Mouse (Mus musculus) hindbrain, embryonic 11.5 days (tissue): Measurements from ENCODE around the gene Zfp592. TPM values are rescaled to one million over a fixed set of nuclear protein-coding genes. Genes with fewer than 3 reads are reported as not detected.

ENCODE experiments used
- ATAC-seq: fragments of 200-750 bp; cut with Nextera tagmentation; 2 replicates; pipeline ENCODE4 v1.8.0; 2017; ENCODE audit warnings: mild to moderate bottlenecking, moderate TSS enrichment, moderate library complexity; ENCODE audit not compliant: low FRiP score
- DNase-seq: peaks from one replicate; pipeline ENCODE4 v3.0.0-alpha.2; 2015; ENCODE audit warnings: low spot score
- H3K27ac ChIP-seq: fragments of 300-500 bp; sonication (generic); 2 replicates; pipeline ENCODE4 v1.5.1; 2014; ENCODE audit warnings: mild to moderate bottlenecking, low read depth, low read length
- H3K27me3 ChIP-seq: fragments of 300-500 bp; sonication (generic); 2 replicates; pipeline ENCODE4 v1.6.1; 2014; ENCODE audit warnings: mild to moderate bottlenecking, low read length, moderate library complexity, mixed read lengths; ENCODE audit not compliant: control insufficient read depth, insufficient read depth
- H3K36me3 ChIP-seq: fragments of 300-500 bp; sonication (generic); 2 replicates; pipeline ENCODE4 v1.6.1; 2014; ENCODE audit warnings: mild to moderate bottlenecking, low read length, moderate library complexity, mixed read lengths; ENCODE audit not compliant: control insufficient read depth, insufficient read depth
- H3K4me1 ChIP-seq: fragments of 300-500 bp; sonication (generic); replicated peaks from 2 replicates; pipeline ENCODE4 v1.6.1; 2014; ENCODE audit warnings: low read length, mixed read lengths; ENCODE audit not compliant: control insufficient read depth, insufficient read depth
- H3K4me2 ChIP-seq: fragments of 300-500 bp; sonication (generic); replicated peaks from 2 replicates; pipeline ENCODE4 v1.6.1; 2014; ENCODE audit warnings: mild to moderate bottlenecking, low read depth, low read length
- H3K4me3 ChIP-seq: fragments of 300-500 bp; sonication (generic); 2 replicates; pipeline ENCODE4 v1.5.1; 2014; ENCODE audit warnings: low read depth, low read length
- H3K9ac ChIP-seq: fragments of 300-500 bp; sonication (generic); 2 replicates; pipeline ENCODE4 v1.6.1; 2014; ENCODE audit warnings: low read depth, low read length
- H3K9me3 ChIP-seq: fragments of 300-500 bp; sonication (generic); 2 replicates; pipeline ENCODE4 v1.6.1; 2016; ENCODE audit warnings: low read length; ENCODE audit not compliant: control insufficient read depth
- WGBS: fragments of 180-500 bp; shearing (Covaris S2); extraction: QIAGEN DNeasy Blood & Tissue Kit; methylation state at CpG from one replicate; pipeline ENCODE4 v1.1.7; 2014; 5-methylcytosine and 5-hydroxymethylcytosine counted together
- polyA plus RNA-seq: library from polyadenylated mRNA; unstranded; fragments of >200 nt; fragmentation: Nextera tagmentation; extraction: Ambion mirVana; gene quantifications from 2 replicates; pipeline ENCODE4 v1.2.1, GENCODE M21; 2014

Zfp592 gene
- polyA plus RNA-seq, 1 experiment from 2014 or later: 12.2 TPM

DNA sequence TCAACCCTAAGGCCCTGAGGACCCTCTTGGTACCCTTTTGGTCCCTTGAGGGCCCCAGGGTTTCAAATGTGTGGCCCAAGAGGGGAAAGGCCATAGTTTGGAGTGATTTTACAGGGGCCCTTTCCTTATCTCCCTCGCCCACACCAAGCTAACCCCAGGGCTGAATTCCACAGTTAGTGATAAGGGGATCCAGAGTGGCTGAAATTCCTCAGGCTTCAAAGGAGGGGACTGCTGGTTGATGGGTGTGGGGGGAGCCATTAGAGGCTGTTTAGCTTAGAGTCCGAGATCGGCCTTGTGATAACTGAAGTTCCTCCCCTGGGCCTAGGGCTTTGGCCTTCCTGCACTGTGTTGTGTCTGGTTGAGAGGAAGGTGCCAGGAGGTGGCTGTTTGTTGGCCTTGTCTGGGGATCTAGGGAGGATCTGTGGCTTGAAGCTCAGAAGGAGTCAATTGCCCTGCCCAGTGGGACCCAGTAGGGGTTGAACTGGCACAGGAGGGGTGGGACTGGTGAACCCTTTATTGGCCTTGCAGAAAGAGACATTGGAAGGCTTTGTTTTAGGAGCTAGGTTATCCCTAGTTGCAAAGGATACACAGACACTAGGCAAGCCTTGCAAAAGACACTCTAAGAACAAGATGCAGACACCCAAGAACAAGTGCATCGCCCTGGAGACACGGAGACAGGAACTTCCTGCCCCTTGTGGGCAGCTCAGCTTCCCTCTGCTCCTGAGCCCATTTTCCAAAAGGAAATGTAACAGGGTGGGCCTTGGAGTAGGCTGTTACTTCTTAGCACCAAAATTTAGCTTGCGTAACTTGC, 64.6 kb downstream of the Zfp592 start:
- Histone ChIP-seq H3K4me1 (no peaks in the 10 kb centered on the region), H3K27ac (no peak overlapping the region)
- 70% methylated on average over 6 of the region's 6 CpGs for WGBS

DNA sequence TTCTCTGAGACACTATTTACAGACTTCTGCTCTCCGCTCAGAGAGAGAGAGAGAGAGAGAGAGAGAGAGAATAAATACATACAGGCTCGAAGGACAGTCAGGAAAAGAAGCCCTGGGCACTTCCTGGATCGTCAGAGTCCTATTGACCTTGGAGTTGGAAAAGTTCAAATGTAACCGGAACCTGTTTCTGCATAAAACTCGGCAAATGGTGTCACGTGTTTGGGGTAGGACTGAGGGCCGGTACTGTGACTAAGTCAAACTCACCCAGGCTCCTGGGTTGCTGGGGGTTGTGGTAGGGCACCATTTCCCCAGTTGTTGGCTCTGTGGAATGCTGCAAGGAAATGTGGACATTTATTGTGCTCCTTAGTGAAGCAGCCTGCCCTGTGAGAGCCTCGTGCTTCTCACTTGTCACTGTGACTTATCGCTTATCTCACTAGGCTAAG, 65.3 kb downstream of the Zfp592 start:
- Histone ChIP-seq H3K27ac (no peak overlapping the region), H3K36me3 (no peaks in the 10 kb centered on the region), H3K27me3 (no peaks in the 10 kb centered on the region), H3K4me3 (no peak overlapping the region), H3K9me3 (no peaks in the 10 kb centered on the region), H3K4me1 (no peaks in the 10 kb centered on the region), H3K9ac (no peak overlapping the region), H3K4me2 (no peak overlapping the region)
- ATAC-seq: no peak
- 71% methylated on average over 9 of the region's 9 CpGs for whole genome bisulfite sequencing
- no peak for DNase-seq

More for the DNA sequence above, 64.6 kb downstream of the Zfp592 start:
- DNase-seq: no peak
- Histone ChIP-seq H3K36me3 (no peaks in the 10 kb centered on the region), H3K4me3 (no peak overlapping the region), H3K9ac (no peak overlapping the region), H3K9me3 (no peaks in the 10 kb centered on the region), H3K4me2 (no peak overlapping the region), H3K27me3 (no peaks in the 10 kb centered on the region)
- no peak for ATAC-seq

DNA sequence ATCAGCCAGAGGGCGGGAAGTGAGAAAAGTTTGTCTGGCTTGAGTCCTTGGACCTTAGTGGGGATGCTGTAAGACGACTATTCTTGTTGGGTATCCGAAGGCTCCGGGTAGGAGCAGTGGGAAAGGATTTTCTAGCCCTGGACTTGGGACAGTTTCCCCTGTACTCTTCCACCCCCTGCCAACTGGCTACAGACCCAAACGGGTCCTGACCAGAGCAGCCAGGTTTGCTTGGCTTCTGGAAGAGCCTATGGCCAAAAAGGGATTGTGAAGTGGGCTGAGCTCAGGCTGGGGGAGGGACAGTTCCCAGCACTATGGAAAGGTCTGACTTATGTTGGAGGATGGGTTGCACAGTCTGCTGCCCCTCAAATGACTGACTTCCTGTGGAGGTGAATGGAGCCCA, 65.9 kb downstream of the Zfp592 start:
- Histone ChIP-seq H3K4me2 (no peak overlapping the region), H3K27me3 (no peaks in the 10 kb centered on the region), H3K36me3 (no peaks in the 10 kb centered on the region), H3K9ac (no peak overlapping the region), H3K9me3 (no peaks in the 10 kb centered on the region), H3K27ac (no peak overlapping the region), H3K4me3 (no peak overlapping the region), H3K4me1 (no peaks in the 10 kb centered on the region)
- no peak for DNase-seq
- WGBS: 85% methylated on average over 5 of the region's 5 CpGs
- ATAC-seq: no peak

DNA sequence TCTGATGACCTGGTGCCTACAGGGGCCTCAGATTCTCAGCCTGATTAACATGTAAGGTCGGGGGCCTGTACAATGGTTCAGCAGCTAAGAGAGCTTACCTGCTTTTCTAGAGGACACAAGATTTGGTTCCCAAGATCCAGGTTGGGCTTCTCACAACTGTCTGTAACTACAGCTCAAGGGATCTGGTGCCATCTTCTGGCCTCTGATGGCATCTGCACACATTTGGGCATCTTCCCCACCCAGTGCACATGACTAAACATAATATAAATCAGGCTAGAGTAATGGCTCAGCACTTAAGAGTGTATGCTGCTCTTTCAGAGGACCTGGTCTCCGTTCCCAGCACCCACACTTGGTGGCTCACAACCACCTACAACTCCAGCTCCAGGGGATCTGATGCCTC, 67.4 kb downstream of the Zfp592 start:
- H3K4me2 ChIP-seq: no peak overlapping the region
- no peak overlapping the region for H3K9ac ChIP-seq
- H3K36me3 ChIP-seq: no peaks in the 10 kb centered on the region
- no peak for ATAC-seq
- no peak overlapping the region for H3K27ac ChIP-seq
- H3K27me3 ChIP-seq: no peaks in the 10 kb centered on the region
- no peaks in the 10 kb centered on the region for H3K4me1 ChIP-seq
- H3K9me3 ChIP-seq: no peaks in the 10 kb centered on the region
- peak; percentile 24 for DNase-seq
- H3K4me3 ChIP-seq: no peak overlapping the region
- 71% methylated on average over 2 of the region's 2 CpGs for WGBS

DNA sequence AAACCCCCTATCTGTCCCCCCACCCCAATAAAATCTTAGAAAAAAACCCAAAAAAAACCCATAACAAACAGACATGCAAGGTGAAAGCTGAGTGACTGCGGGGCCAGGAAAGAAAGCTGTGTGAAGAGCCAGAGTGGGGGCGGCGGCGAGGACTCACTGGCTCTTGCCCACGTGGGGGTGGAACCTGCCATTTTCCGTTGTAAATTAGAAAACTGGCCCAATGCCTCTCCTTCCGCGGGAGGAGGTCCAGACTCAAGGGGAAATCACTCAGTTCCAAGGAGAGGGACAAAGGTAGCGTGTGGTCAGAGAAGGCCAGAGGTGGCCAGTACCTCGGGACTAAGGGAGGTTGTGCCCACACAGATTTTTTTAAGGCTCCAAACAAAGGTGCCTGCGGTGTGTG, 68.5 kb downstream of the Zfp592 start:
- DNase-seq (no peak), ATAC-seq (no peak)
- Histone ChIP-seq H3K27ac (no peak overlapping the region), H3K36me3 (no peaks in the 10 kb centered on the region), H3K27me3 (no peaks in the 10 kb centered on the region), H3K9ac (no peak overlapping the region), H3K4me2 (no peak overlapping the region), H3K4me1 (no peaks in the 10 kb centered on the region), H3K4me3 (no peak overlapping the region), H3K9me3 (no peaks in the 10 kb centered on the region)
- 91% methylated on average over 11 of the region's 11 CpGs for WGBS

DNA sequence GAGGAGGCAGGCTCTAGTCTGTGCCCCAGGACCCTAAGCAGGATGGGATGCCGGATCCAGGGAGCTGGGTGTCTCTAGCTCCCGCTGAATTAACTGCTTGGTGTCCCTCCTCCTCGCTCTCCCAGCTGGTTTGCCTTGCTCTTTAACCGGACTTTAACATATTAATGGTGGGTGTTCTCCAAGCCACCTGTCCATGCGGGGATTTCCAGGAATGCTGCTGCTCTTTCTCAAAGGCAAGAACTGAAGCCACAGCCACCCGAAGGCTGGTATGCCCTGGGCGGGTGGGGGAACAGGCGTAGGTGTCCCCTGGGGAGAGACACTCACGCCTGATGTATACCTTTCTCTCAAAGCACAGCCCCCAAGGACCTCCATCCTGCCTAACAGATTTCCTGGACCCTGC, 69.9 kb downstream of the Zfp592 start:
- DNase-seq (no peak), ATAC-seq (no peak)
- Histone ChIP-seq H3K4me3 (no peak overlapping the region), H3K4me1 (no peaks in the 10 kb centered on the region), H3K9me3 (no peaks in the 10 kb centered on the region), H3K27ac (no peak overlapping the region), H3K27me3 (no peaks in the 10 kb centered on the region), H3K9ac (no peak overlapping the region), H3K4me2 (no peak overlapping the region), H3K36me3 (no peaks in the 10 kb centered on the region)
- WGBS: 69% methylated on average over 9 of the region's 9 CpGs

DNA sequence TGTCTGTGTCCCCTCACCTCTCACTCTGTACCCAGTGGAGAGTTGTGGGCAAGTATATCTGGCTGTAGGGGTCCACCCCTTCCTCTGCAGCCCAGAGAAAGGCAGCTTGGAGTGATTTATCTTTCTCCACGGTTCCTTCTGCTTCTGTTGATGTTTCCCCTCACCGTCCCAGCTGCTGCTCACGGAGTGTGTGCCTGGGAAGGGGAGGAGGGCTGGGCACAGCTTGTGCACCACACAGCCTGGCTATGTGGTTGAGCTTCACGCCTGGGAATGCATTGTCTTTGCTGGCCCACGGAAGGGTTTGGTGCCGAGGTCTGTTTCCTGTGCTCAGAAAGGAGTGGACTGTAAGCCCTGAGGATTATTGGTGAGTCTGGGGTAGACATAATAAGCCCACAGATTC, 73.2 kb downstream of the Zfp592 start:
- no peaks in the 10 kb centered on the region for H3K9me3 ChIP-seq
- H3K36me3 ChIP-seq: no peaks in the 10 kb centered on the region
- ATAC-seq (no peak), DNase-seq (no peak)
- H3K4me2 ChIP-seq: no peak overlapping the region
- WGBS: 48% methylated on average over 6 of the region's 6 CpGs
- H3K4me3 ChIP-seq: no peak overlapping the region
- no peaks in the 10 kb centered on the region for H3K4me1 ChIP-seq
- H3K27ac ChIP-seq: no peak overlapping the region; the same call in 1 of the 2 replicates
- no peaks in the 10 kb centered on the region for H3K27me3 ChIP-seq
- no peak overlapping the region for H3K9ac ChIP-seq

DNA sequence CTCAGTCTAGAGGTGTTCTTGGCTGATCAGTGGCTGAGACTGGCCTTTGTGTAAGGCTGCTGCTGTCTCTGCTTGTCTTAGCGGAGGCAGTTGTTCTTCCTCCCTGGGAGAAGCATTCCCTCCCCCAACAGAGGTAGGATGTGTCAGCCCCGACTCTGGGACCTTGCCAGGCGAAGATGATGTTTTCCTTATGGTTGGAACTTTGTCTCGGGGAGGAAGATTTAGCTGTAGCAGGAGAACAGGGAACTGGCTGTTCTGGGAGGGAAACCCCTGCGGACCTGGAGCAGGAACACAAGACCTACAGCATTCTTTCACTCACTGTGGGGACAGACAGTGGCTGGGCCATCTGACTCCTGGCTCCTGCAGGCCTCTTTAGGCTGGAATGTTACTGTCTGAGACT, 79.0 kb downstream of the Zfp592 start:
- no peaks in the 10 kb centered on the region for H3K27me3 ChIP-seq
- 46% methylated on average over 5 of the region's 5 CpGs for WGBS
- H3K4me2 ChIP-seq: no peak overlapping the region
- H3K4me1 ChIP-seq: no peaks in the 10 kb centered on the region
- H3K4me3 ChIP-seq: no peak overlapping the region
- DNase-seq (no peak), ATAC-seq (no peak)
- no peak overlapping the region for H3K9ac ChIP-seq
- no peak overlapping the region for H3K27ac ChIP-seq
- no peaks in the 10 kb centered on the region for H3K36me3 ChIP-seq
- H3K9me3 ChIP-seq: no peaks in the 10 kb centered on the region

DNA sequence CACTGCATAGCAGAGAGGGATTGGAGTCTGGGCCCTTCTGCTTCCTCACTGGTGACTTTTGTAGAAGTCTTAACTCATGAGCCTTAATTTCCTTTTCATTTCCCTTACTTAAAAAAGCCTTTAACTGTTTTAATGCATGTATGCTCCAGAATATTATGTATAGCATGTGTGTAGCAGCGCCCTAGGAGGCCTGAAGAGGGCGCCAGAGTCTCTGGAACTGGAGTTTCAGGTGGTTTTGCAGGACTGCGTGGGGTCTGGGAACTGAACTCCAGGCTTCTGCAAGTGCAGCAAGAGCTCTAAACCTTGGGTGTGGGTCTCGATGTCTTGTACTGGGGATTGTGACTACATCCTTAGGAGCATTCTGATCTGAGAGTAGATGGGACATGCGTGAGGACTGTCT, 79.8 kb downstream of the Zfp592 start:
- Histone ChIP-seq H3K4me2 (no peak overlapping the region), H3K9me3 (no peaks in the 10 kb centered on the region), H3K27me3 (no peaks in the 10 kb centered on the region), H3K4me1 (no peaks in the 10 kb centered on the region), H3K27ac (no peak overlapping the region), H3K9ac (no peak overlapping the region), H3K4me3 (no peak overlapping the region), H3K36me3 (no peaks in the 10 kb centered on the region)
- 88% methylated on average over 5 of the region's 5 CpGs for WGBS
- ATAC-seq (no peak), DNase-seq (no peak)
